Mouse (Mus musculus): ENCODE measurements at regions not wholly inside any gene's neighbourhood (a gene's known extent, or its start where the extent isn't known, plus 50 kb on each side); places are given as distances from the start of the nearest gene placed in this dataset.

GRCm38 (mm10) chr10:99879362-99879761 lies 119.9 kb upstream of the Csl start:
- Histone ChIP-seq H3K27ac (replicated peaks; ENCODE audit: low read depth, low read length) (no peak overlapping the region), H3K4me2 (replicated peaks; ENCODE audit: low read depth, low read length, severe bottlenecking) (no peak overlapping the region), H3K4me1 (ENCODE audit: control insufficient read depth, insufficient read depth, low read length) (no peaks in the 10 kb centered on the region), H3K4me3 (replicated peaks; ENCODE audit: low read length) (no peak overlapping the region), H3K36me3 (ENCODE audit: control insufficient read depth, insufficient read depth, low read length) (no peaks in the 10 kb centered on the region), H3K9ac (ENCODE audit: low read depth, low read length, severe bottlenecking) (no peak overlapping the region), H3K9me3 (ENCODE audit: control insufficient read depth, low read length) (no peaks in the 10 kb centered on the region), H3K27me3 (ENCODE audit: control insufficient read depth, insufficient read depth, low read length) (no peaks in the 10 kb centered on the region)
- TF ChIP-seq POLR2A (IDR thresholded peaks at IDR 0.05; ENCODE audit: borderline replicate concordance, extremely low read depth, insufficient read depth, insufficient read length) = no peak
- ATAC-seq (ENCODE audit: low FRiP score, low read depth) (no peak), DNase-seq (ENCODE audit: low spot score) (no peak)
- WGBS = 24% methylated on average over 5 of the region's 5 CpGs

- 92% methylated on average over 1 of the region's 1 CpGs for WGBS
- Histone ChIP-seq H3K27ac (replicated peaks; ENCODE audit: low read depth, low read length) (no peak overlapping the region), H3K9me3 (ENCODE audit: control insufficient read depth, low read length) (no peaks in the 10 kb centered on the region), H3K9ac (ENCODE audit: low read depth, low read length, severe bottlenecking) (no peak overlapping the region), H3K4me1 (ENCODE audit: control insufficient read depth, insufficient read depth, low read length) (no peaks in the 10 kb centered on the region), H3K4me2 (replicated peaks; ENCODE audit: low read depth, low read length, severe bottlenecking) (no peak overlapping the region), H3K27me3 (ENCODE audit: control insufficient read depth, insufficient read depth, low read length) (no peaks in the 10 kb centered on the region), H3K4me3 (replicated peaks; ENCODE audit: low read length) (no peak overlapping the region), H3K36me3 (ENCODE audit: control insufficient read depth, insufficient read depth, low read length) (no peaks in the 10 kb centered on the region)
- TF ChIP-seq POLR2A (IDR thresholded peaks at IDR 0.05; ENCODE audit: borderline replicate concordance, extremely low read depth, insufficient read depth, insufficient read length) = no peak
- DNase-seq (ENCODE audit: low spot score) (no peak), ATAC-seq (ENCODE audit: low FRiP score, low read depth) (no peak)
Observed at GRCm38 (mm10) chr10:99864711-99865110, 105.3 kb upstream of the Csl start.

- 46% methylated on average over 10 of the region's 10 CpGs for WGBS
- Histone ChIP-seq H3K4me3 (replicated peaks; ENCODE audit: low read length) (no peak overlapping the region), H3K9me3 (ENCODE audit: control insufficient read depth, low read length) (no peaks in the 10 kb centered on the region), H3K4me2 (replicated peaks; ENCODE audit: low read depth, low read length, severe bottlenecking) (no peak overlapping the region), H3K9ac (ENCODE audit: low read depth, low read length, severe bottlenecking) (no peak overlapping the region), H3K4me1 (ENCODE audit: control insufficient read depth, insufficient read depth, low read length) (0 out of 2 replicates have a peak, but pooled peaks cover 2% of the 10 kb centered on the region), H3K36me3 (ENCODE audit: control insufficient read depth, insufficient read depth, low read length) (no peaks in the 10 kb centered on the region), H3K27me3 (ENCODE audit: control insufficient read depth, insufficient read depth, low read length) (no peaks in the 10 kb centered on the region), H3K27ac (replicated peaks; ENCODE audit: low read depth, low read length) (no peak overlapping the region)
- no peak for TF ChIP-seq POLR2A (IDR thresholded peaks at IDR 0.05; ENCODE audit: borderline replicate concordance, extremely low read depth, insufficient read depth, insufficient read length)
- ATAC-seq (ENCODE audit: low FRiP score, low read depth) (no peak), DNase-seq (ENCODE audit: low spot score) (no peak)
Observed at GRCm38 (mm10) chr10:99860322-99861089, 101.0 kb upstream of the Csl start.

- TF ChIP-seq POLR2A (IDR thresholded peaks at IDR 0.05; ENCODE audit: borderline replicate concordance, extremely low read depth, insufficient read depth, insufficient read length) = no peak
- ATAC-seq (ENCODE audit: low FRiP score, low read depth) = no peak
- 32% methylated on average over 5 of the region's 5 CpGs for WGBS
Observed at GRCm38 (mm10) chr10:99844110-99844509, 84.7 kb upstream of the Csl start.

GRCm38 (mm10) chr10:99841167-99841843 lies 81.8 kb upstream of the Csl start:
- Histone ChIP-seq H3K27ac (replicated peaks; ENCODE audit: low read depth, low read length) (no peak overlapping the region), H3K27me3 (ENCODE audit: control insufficient read depth, insufficient read depth, low read length) (no peaks in the 10 kb centered on the region), H3K9me3 (ENCODE audit: control insufficient read depth, low read length) (no peaks in the 10 kb centered on the region), H3K4me3 (replicated peaks; ENCODE audit: low read length) (no peak overlapping the region), H3K36me3 (ENCODE audit: control insufficient read depth, insufficient read depth, low read length) (no peaks in the 10 kb centered on the region), H3K9ac (ENCODE audit: low read depth, low read length, severe bottlenecking) (no peak overlapping the region), H3K4me1 (ENCODE audit: control insufficient read depth, insufficient read depth, low read length) (no peaks in the 10 kb centered on the region), H3K4me2 (replicated peaks; ENCODE audit: low read depth, low read length, severe bottlenecking) (no peak overlapping the region)
- no peak for ATAC-seq (ENCODE audit: low FRiP score, low read depth)
- DNase-seq (ENCODE audit: low spot score) = no peak
- 53% methylated on average over 10 of the region's 10 CpGs for WGBS
- no peak for TF ChIP-seq POLR2A (IDR thresholded peaks at IDR 0.05; ENCODE audit: borderline replicate concordance, extremely low read depth, insufficient read depth, insufficient read length)

More at GRCm38 (mm10) chr10:99844110-99844509, 84.7 kb upstream of the Csl start:
- H3K4me3 ChIP-seq (replicated peaks; ENCODE audit: low read length) = no peak overlapping the region
- no peaks in the 10 kb centered on the region for H3K4me1 ChIP-seq (ENCODE audit: control insufficient read depth, insufficient read depth, low read length)
- H3K9ac ChIP-seq (ENCODE audit: low read depth, low read length, severe bottlenecking) = no peak overlapping the region
- no peak overlapping the region for H3K27ac ChIP-seq (replicated peaks; ENCODE audit: low read depth, low read length)
- no peak overlapping the region for H3K4me2 ChIP-seq (replicated peaks; ENCODE audit: low read depth, low read length, severe bottlenecking)
- no peaks in the 10 kb centered on the region for H3K9me3 ChIP-seq (ENCODE audit: control insufficient read depth, low read length)
- DNase-seq (ENCODE audit: low spot score) = no peak
- H3K27me3 ChIP-seq (ENCODE audit: control insufficient read depth, insufficient read depth, low read length) = no peaks in the 10 kb centered on the region
- no peaks in the 10 kb centered on the region for H3K36me3 ChIP-seq (ENCODE audit: control insufficient read depth, insufficient read depth, low read length)
